Mouse (Mus musculus) G1E-ER4 (cell line): ENCODE measurements around the gene Mccc2. TPM values are rescaled to one million over a fixed set of nuclear protein-coding genes. Genes with fewer than 3 reads are reported as not detected.

Experiments
- GATA1 ChIP-seq: IDR thresholded peaks from one replicate; pipeline ENCODE4 v1.8.0; 2012; ENCODE audit warnings: low read length, inconsistent platforms
- polyA plus RNA-seq: library from polyadenylated mRNA; stranded (reverse); fragments of >175 nt; gene quantifications from 2 replicates; pipeline ENCODE4 v1.2.3, GENCODE M21; 2012

Gene Mccc2
- polyA plus RNA-seq, 1 experiment: not detected

DNA sequence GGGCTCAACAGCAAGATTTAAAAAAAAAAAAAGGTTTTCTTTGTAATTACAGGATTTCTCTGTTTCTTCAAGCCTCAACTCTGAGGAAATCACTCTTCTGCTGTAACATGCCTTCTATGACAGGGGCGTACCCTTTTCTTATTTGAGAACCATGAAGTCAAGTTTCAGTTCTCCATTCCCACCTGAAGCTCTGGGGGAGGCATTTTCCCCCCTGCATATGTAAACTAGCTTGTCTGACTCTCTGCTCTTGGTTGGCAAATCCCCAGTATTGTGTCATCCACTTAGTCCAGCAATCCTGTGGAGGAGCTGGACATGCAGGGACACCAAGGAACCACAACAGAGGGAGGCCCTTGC is 59.9 kb downstream of the Mccc2 start:
- TF ChIP-seq GATA1: no peak

DNA sequence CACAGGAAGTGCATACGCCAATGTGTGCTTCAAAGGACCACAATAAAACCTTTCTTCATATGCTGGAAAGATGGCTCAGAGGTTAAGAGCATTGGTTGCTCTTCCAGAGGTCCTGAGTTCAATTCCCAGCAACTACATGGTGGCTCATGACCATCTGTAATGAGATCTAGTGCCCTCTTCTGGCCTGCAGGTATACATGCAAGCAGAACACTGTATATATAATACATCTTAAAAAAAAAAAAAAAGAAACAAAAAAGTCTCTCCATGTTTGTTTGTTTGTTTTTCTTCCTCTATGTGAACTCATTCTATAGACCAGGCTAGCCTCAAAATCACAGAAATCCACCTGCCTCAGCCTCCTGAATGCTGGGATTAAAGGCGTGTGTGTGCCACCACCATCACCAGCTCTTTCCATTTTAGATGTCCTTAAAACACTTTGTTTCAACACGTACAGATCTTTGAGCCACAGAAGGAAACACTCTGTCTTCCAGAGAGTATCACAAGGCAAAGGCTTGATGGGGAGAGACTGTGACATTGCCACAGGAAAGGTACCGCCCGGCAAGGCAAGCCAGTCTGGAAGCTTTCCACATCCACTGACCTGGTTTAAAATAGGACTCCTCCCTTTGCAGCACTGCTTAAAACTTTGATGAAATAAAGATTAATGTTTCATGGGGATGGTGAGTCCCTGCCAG is 60.4 kb downstream of the Mccc2 start:
- no peak for TF ChIP-seq GATA1

DNA sequence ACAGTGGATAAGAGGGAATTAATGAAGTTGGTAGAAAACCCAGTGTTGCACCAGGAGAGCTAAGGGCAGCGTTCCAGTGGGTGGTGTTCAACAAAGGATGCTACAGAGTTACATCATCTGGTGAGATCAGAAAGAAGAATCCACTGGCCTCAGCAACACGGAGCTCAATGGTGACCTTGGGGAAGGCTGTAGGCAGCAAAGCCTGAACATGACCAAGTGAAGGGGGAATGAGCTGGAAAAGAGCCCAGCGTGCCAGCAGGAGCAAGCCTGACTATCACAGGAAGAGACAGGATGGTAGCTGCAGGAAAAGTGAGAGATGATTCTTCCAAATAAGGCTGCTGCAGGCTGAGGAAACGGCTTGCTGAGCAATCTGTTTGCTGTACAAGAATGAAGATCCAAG is 68.0 kb downstream of the Mccc2 start:
- TF ChIP-seq GATA1: no peak

DNA sequence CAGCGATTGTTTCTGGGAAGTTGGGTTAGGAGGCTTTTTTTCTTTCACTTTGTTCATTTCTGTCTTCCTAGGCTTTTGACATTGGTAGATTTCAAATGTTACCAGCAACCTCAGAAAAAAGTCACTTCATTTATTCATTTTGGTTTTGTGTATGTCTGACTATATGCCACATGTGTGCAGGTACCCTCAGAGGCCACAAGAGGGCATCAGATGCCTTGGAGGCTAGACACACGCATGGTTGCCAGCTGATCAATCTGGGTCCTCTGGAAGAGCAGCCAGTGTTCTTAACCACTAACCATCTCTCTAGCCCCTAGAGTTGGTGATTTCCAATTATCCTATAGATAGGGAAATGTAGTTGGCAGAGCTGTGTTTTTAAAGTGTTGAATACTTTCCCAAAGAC is 71.9 kb downstream of the Mccc2 start:
- TF ChIP-seq GATA1: no peak

DNA sequence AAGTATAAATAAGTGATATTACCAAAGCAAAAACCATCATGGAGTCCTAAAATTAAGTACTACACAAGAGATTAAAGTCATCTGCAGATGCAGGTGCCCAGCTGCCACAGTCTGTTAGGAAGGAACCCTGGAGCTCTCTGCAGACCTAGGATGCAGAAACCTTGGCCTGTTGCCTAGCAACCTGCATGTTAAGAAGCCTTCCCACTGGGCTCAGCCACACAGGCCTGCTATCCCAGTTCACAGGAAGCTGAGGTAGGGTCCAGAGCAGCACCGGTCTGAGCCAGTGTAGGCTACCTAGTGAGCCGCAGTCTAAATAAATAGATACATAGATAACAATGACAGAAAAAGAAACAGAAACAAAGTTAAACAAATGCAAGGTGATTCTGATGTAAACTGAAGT is 74.8 kb downstream of the Mccc2 start:
- no peak for TF ChIP-seq GATA1

DNA sequence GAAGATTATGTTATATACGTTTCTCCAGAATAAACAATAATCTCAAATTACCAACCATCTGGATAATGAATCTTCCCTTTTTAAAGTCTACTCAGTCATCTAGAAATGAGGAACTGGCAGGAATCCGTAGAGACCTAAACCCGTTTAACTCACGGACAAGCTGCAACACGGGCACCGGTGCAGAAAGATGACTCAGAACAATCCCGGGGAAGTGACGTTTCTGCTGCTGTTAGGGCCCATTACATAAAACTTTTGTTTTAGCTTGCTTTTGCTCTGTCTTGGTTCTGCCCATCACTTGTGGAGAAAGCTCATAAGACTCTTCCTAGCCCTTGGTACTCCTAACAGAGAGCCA is 76.1 kb downstream of the Mccc2 start:
- no peak for TF ChIP-seq GATA1

DNA sequence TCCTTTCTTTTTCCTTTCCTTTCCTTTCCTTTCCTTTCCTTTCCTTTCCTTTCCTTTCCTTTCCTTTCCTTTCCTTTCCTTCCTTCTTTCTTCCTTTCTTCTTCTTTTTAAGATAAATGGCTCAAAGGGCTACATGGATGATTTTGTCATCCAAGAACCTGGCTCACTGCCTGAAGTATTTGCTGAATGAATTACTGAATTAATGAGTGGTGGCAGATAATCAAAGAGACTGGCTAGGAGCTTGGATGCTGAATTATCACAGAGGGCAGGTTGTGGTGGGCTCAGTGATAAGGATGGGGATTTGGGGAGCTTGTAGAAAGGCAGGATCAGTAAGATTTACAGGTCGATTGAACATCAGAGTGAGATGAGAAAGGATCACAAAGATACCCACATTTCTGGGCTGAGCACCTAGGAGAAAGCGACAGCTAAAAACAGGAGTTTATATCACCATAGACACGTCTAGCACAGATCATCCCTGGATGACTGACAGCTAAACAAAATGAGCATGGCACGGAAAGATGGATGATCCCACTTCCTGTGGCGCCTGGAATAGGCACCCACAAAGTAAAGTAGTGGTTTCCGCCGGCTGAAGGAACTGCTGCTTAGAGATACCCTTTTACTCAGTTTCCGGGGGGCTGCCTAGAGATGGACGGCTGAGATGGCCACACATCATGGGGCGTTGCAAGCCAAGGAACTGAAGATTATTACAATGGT is 76.7 kb downstream of the Mccc2 start:
- no peak for TF ChIP-seq GATA1

DNA sequence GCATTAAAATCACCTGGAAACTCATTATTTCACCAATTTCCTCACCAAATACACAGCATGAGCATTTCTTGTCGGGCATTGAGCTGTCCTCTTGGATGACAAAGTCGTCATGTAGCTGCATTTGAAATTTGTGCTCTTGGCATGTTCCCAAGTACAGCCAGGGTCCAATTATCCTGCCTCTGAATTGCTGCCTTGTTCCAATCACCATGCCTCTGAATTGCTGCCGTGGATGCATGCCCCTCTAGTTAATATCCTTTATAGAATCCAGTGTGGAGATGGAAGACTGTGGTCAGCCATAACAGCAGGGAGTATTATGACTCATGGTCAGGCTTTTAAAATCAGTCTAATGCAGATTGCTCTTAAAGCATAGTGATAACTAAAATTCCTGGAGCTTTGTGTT is 77.7 kb downstream of the Mccc2 start:
- TF ChIP-seq GATA1: no peak

DNA sequence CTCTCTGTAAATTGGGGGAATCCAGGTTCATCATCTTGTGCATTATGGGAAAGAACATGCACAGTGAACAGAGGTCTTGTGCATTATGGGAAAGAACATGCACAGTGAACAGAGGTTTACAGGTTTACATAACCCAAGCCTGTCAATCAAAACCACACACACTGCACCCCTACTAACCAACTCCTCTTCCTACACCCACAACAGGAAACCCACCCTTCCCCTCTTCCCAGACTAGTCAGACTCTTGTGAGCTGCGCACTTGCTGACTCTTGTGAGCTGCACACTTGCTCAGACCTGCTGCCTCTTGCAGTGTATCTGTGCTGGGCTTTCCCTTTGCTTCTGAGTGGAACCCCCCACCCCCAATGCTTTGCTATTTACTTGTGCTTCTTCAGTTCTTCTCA is 83.0 kb downstream of the Mccc2 start:
- TF ChIP-seq GATA1: no peak

DNA sequence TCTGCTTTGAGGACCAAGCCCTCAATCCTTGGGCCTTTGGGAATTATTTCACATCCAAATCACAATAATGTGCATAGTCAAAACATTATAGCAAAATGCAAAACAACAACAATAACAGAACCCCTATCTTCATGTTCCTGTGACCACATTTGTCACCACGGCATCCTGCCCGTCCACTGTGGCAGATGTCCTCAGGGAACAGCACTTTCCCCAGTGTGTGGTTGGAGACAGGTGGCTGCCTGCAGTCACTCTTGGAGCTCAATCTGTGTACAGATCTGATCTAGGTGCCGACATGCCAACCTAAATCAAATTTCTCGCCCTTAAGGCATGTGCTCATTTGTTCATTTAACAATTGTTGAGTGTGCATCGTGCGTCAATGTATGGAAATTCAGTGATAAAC is 83.9 kb downstream of the Mccc2 start:
- TF ChIP-seq GATA1: no peak

DNA sequence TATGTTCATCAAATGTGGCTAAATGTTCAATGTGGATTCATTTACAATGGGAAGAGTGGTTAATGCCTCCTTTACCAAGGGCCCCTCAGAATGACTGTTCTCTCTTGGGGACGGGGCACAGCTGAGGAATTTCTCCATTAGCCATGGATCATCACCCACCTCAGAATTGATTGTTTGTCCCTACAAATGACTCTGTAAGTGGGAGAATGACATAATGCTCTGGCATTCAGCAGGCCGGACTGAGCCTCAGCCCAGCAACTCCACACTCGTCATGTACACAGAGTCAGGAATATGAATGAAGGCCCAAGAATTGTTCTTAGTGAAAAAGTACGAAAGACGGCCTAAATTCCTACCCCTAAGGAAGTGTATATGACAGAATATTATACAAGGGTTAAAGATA is 89.2 kb downstream of the Mccc2 start:
- TF ChIP-seq GATA1: no peak

DNA sequence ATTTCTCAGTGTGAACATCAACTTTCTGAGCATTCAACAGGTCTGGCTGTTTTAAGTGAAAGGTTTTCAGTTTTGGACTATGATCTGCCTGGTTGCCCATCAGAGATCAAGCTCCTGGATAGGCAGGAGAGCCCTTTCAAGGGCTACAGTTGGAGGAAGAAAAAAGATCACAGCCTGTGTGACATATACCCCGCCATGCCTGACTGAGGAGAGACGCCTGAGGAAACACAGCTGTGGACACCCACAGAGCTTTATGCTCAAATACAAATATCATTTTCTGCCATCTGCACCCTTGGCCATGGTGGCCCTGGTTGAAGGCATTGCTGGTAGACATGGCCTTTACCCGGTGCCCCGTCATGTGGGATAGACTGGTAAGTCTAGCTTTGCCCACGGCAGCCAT is 99.8 kb downstream of the Mccc2 start:
- no peak for TF ChIP-seq GATA1

DNA sequence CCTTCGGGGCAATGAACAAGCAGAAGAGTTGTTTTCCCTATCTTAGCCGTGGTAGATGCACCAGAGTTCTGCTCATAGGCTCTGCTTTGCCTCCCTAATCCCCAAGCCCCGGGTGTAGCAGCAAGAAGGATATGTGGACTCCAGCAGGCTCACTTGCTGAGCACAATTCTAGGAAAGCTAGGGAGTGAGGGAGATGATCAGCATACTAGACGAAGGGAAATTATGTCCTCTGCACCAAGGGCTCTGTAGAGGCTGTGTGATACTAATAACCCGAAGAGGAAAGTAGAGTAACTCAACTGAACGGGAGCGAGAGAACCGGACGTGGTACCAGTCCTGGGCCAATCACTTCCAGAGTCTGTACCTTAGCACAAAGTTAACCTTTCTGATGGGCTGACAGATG is 114.5 kb downstream of the Mccc2 start, which contains the start of gene Cartpt:
Cartpt (minus strand) TSS at position 127 of the 400 bp plus-strand sequence.
- TF ChIP-seq GATA1: no peak

DNA sequence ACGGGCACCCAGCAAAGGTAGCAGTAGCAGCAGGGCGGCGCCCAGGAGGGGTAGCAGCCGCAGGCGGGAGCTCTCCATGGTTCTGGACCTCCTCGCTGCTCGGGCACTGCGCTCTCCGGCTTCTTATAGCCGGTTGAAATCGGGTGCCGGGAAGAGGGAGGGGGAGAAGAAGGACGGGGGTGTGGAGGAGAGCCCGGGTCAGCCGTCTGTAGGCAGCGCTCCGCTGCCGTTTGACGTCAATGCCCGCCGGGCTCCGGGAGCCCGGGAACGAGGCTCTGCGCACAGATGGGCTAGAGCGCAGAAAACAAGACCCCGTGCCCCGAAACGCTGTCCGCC is 114.9 kb downstream of the Mccc2 start:
- TF ChIP-seq GATA1: no peak

DNA sequence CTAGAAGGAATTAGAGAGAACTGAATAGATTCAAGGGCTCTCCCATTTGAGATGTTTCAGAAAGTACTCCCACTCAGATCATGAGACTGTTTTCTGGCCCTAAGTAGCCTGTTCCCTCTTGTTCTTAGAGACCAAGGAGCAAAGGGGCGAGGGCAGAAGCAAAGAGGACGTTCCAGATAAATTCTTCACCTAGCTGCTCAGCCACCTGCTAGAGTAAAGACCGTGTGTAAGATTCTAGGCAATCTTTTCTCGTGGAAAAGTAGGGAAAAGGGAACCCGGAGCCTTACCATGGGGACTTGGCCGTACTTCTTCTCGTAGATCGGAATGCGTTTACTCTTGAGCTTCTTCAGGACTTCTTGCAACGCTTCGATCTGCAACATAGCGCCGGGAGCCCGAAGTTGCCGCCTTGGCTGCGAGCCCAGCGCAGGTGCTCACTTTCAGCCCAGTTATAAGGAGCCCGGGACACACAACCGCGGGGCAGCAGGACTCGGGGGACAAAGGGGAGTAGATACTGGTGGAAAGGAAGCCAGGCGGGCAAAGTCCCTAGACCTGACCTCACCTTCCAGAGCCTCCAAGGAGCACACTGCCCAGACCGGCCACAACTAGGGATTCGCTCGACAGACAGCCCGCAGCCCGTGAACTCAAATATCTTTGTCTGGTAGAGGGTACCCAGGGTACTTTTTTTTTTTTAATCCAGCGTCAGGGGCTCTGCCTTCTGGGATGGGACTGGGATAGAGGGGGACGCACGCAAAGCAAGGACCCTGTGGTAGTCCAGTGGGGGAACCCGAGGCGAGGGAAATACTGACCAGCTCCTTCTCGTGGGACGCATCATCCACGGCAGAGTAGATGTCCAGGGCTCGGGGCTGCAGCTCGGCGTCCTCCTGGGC is 115.5 kb downstream of the Mccc2 start:
- TF ChIP-seq GATA1: no peak

DNA sequence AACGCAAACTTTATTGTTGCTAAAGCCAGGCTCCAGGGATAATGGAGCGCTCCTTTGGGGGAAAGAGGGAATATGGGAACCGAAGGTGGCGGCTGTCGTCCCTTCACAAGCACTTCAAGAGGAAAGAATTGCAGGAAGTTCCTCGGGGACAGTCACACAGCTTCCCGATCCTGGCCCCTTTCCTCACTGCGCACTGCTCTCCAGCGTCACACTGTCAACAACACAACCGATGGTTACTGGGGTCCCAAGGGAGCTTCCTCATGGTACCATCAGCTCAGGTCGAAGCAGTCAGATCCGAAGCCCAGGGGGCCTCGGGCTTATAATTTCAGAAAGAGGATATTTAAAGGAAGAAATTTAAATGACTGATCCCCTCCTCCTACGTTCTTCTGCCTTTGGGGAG is 116.6 kb downstream of the Mccc2 start:
- no peak for TF ChIP-seq GATA1

Other genes starting within 250 kb of the Mccc2 start
- gene Cartpt, start 114.5 kb downstream of the Mccc2 start, polyA plus RNA-seq: not detected in 2 replicates
- 6.9 and 7.5 TPM in 2 replicates for gene Bdp1, start 88.4 kb upstream of the Mccc2 start, polyA plus RNA-seq
- 31.9 and 41.6 TPM in 2 replicates for gene Serf1, start 92.4 kb upstream of the Mccc2 start, polyA plus RNA-seq
- 114 and 124 TPM in 2 replicates for gene Smn1, start 109.2 kb upstream of the Mccc2 start, polyA plus RNA-seq
- 0.16 and 0.24 TPM in 2 replicates for gene Naip2, start 186.5 kb upstream of the Mccc2 start, polyA plus RNA-seq
- 0.03 TPM in 1 of 2 replicates, not detected in the other for gene Naip5, start 230.7 kb upstream of the Mccc2 start, polyA plus RNA-seq